Mouse (Mus musculus) inflammation-experienced regulatory T-cells (primary cell): ENCODE data around the gene Uevld. TPM values are rescaled to one million over a fixed set of nuclear protein-coding genes. Genes with fewer than 3 reads are reported as not detected.

Experiments used
- polyA plus RNA-seq, 2 experiments: library from polyadenylated mRNA; unstranded; fragments of 100-300 nt; shearing (Covaris generic); gene quantifications; one replicate each; pipeline ENCODE4 v1.2.1; 2017

The Uevld gene
- polyA plus RNA-seq, result 1 to 10 TPM; 5.2 to 6.3 TPM

DNA sequence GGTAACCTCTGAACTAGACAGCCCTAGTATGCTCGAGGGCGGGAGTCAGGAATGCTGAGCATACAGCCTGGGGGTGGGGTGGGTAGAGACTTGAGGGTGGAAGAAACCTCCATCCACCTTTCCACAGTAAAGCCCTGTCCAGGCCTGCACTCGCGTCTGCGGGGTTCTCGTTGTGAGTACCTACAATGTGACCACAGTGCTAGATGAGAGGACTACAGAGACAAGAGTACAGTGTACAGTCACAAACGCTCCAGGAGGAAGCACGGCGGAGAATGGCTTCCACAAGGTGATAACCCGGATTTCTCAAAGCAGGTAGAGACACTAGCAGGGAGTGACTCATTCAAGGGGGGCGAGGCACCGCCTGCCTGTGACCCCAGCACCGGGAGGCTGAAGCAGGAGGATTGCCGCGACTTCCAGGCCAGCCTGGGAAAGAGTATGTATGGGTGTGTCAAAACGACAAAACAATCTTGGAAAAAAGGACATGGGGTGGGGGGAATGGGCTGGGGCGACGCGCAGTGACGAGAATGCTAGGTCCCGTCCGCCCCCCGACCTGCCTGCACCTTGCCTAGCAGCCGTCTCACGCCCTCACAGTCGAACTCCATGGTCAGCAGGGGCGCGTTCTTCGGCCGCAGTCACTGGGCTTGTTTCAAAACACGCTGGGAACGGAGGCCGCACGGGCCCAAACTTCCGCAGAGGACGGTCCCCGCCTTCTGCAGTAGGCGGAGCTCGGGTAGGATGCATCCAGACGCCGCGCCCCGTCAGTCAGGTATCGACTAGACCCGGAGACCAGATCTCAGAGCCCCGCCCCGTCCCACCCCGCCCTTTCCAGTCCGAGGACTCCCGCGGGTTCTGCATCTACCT lies at the start of gene Uevld:
Uevld (minus strand) TSS at position 697 of the 861 bp plus-strand sequence.

DNA sequence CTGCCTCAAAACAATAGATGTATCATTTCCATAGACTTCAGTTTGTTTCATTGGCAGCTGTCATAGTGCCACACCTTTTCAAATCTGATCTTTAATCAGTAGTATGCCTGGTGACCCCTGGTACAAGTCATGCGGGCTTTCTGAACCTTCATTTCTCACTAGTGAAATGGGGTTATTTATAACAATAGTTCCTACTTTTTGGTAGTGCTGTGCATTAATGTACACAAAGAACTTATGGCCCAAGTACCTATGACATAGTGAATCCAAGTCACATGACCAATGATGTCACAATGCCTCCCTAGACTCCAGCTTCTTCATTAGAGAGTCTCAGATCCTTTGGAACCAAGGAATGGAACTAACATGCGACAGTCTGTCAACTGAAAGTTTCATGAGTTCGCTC lies 25.0 kb upstream of the Uevld start, which contains the start of gene Gm9999:
Gm9999 (plus strand) TSS at position 301 of the 400 bp plus-strand sequence.

DNA sequence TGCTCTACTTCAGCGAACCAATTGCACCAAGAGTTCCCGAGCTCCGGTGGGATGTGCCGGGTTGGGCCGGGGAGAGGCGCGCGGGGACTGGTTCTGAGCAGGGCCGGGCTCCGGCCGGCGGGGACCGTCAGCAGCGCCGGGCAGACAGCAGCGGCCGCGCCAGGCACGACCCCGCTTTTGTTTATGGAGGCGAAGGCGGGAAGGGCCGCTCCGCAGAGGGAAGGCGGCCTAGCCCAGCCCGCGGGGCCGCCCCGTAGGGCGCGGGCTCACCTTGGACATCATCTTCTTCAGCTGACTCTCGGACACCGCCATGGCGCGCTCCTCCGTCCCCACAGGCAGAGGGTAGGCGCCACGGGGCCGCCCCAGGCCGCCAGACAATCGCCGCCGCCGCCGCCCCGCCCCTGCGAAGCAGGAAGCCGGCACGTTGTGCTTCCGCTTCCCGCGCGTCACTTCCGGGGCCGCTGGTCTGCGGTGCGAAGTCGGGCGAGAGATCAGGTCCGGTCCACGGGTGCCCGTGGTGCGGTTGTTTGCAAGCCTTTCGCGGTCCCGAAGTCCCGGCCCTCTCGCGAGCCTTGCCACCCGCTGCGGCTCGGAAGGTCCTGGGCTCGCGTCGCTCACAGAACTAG lies 38.7 kb downstream of the Uevld start, which contains the start of gene Tsg101:
Tsg101 (minus strand) TSS at position 419 of the 626 bp plus-strand sequence.

Other genes starting within 250 kb of the Uevld start
- 10 to 100 TPM; 13.3 to 22.1 TPM for gene Saal1, start 247.8 kb downstream of the Uevld start, polyA plus RNA-seq
- gene Saa3, start 242.8 kb downstream of the Uevld start, polyA plus RNA-seq, result not detected
- gene Saa4, start 225.9 kb downstream of the Uevld start, polyA plus RNA-seq, result not detected
- gene Saa1, start 215.5 kb downstream of the Uevld start, polyA plus RNA-seq, result 1 to 10 TPM in 1 of 2 experiments, not detected in 1; 1.7 TPM
- gene Saa2, start 206.7 kb downstream of the Uevld start, polyA plus RNA-seq, result under 1 TPM; 0.75 TPM
- gene Hps5, start 162.5 kb downstream of the Uevld start, polyA plus RNA-seq, result 10 to 100 TPM; 34.6 TPM
- 10 to 100 TPM; 49.4 to 58.2 TPM for gene Gtf2h1, start 162.4 kb downstream of the Uevld start, polyA plus RNA-seq
- 1,000 to 10,000 TPM in 1 of 2 experiments, 100 to 1,000 TPM in 1; 964 to 1,128 TPM for gene Ldha, start 117.1 kb downstream of the Uevld start, polyA plus RNA-seq
- not detected for gene Ldhc, start 97.3 kb downstream of the Uevld start, polyA plus RNA-seq
- gene Tsg101, start 38.6 kb downstream of the Uevld start, polyA plus RNA-seq, result 100 to 1,000 TPM; 114 to 143 TPM
- 1 to 10 TPM in 1 of 2 experiments, not detected in 1; 1.4 TPM for gene Gm9999, start 25.1 kb upstream of the Uevld start, polyA plus RNA-seq
- 10 to 100 TPM; 44.4 to 59.7 TPM for gene Spty2d1, start 49.9 kb upstream of the Uevld start, polyA plus RNA-seq
- gene Tmem86a, start 92.1 kb upstream of the Uevld start, polyA plus RNA-seq, result 1 to 10 TPM in 1 of 2 experiments, under 1 TPM in 1; 0.97 to 4.9 TPM
- 10 to 100 TPM in 1 of 2 experiments, 1 to 10 TPM in 1; 5.2 to 23.9 TPM for gene Ptpn5, start 175.2 kb upstream of the Uevld start, polyA plus RNA-seq
- gene Mrgpra6, start 246.4 kb upstream of the Uevld start, polyA plus RNA-seq, result not detected